Mouse (Mus musculus): Measurements from ENCODE around the gene Zfp428. TPM values are rescaled to one million over a fixed set of nuclear protein-coding genes. Genes with fewer than 3 reads are reported as not detected.

Gene Zfp428
- total and polyA plus RNA-seq, 3 experiments: 11.1 to 20.4 (median 15.1) TPM

- in situ Hi-C loops (cut with MboI; ENCODE audit: low pct_ligation_motif_present, low pct_unique_long_range_greater_than_20kb, low sequenced_read_pairs): no loop called here
- Histone ChIP-seq H3K4me3 (replicated peaks in 1 of 3; ENCODE audit: low read depth in 2 of 3, low read length in 2 of 3, poor library complexity in 1 of 3) (no peak overlapping the region), H3K4me1 (ENCODE audit: control insufficient read depth in 1 of 2, insufficient read depth in 2 of 2) (no peaks in the 10 kb centered on the region), H3K9ac (ENCODE audit: insufficient read depth, low read depth) (no peak overlapping the region), H3K4me2 (ENCODE audit: insufficient read depth, low read depth, poor library complexity, severe bottlenecking) (no peak overlapping the region), H3K27me3 (replicated peaks) (peaks cover 32% of the 10 kb centered on the region), H3K79me2 (replicated peaks; ENCODE audit: control insufficient read depth, extremely low read depth, insufficient read depth, poor library complexity, severe bottlenecking) (no peaks in the 10 kb centered on the region), H3K9me3 (replicated peaks; ENCODE audit: low read length) (peaks cover 22% of the 10 kb centered on the region), H3K36me3 (replicated peaks in 1 of 2; ENCODE audit: control insufficient read depth in 1 of 2, insufficient read depth in 1 of 2, low read length in 1 of 2) (no peaks in the 10 kb centered on the region), H3K27ac (ENCODE audit: insufficient read depth, low read depth) (no peak overlapping the region)
- dilution Hi-C loops (cut with MboI; ENCODE audit: extremely low pct_ligation_motif_present, extremely low pct_unique_long_range_greater_than_20kb, low sequenced_read_pairs): no loop called here
- peak; percentile 57 to 64 for TF ChIP-seq CTCF (conservative IDR thresholded peaks at IDR 0.05 in 1 of 2, IDR thresholded peaks at IDR 0.05 in 1 of 2; ENCODE audit: low read depth in 2 of 2, low read length in 2 of 2)
- TF ChIP-seq RAD21 (IDR thresholded peaks at IDR 0.05; ENCODE audit: low read depth, low read length): peak; percentile 2; the same call in 1 of the 2 replicates
- TF ChIP-seq POLR2AphosphoS2 (IDR thresholded peaks at IDR 0.05; ENCODE audit: low read depth, low read length): no peak
- TF ChIP-seq USF2 (conservative IDR thresholded peaks at IDR 0.05; ENCODE audit: low read depth, low read length): no peak
- TF ChIP-seq SMC3 (IDR thresholded peaks at IDR 0.05; ENCODE audit: low read depth, low read length): peak; percentile 23
- no peak for TF ChIP-seq TBP (conservative IDR thresholded peaks at IDR 0.05; ENCODE audit: low read depth, low read length)
- no peak for TF ChIP-seq USF1 (IDR thresholded peaks at IDR 0.05; ENCODE audit: low read depth, low read length)
- DNase-seq (ENCODE audit: extremely low read depth): no peak
Observed at GRCm38 (mm10) chr7:24469126-24469525, 37.7 kb upstream of the Zfp428 start.

DNA sequence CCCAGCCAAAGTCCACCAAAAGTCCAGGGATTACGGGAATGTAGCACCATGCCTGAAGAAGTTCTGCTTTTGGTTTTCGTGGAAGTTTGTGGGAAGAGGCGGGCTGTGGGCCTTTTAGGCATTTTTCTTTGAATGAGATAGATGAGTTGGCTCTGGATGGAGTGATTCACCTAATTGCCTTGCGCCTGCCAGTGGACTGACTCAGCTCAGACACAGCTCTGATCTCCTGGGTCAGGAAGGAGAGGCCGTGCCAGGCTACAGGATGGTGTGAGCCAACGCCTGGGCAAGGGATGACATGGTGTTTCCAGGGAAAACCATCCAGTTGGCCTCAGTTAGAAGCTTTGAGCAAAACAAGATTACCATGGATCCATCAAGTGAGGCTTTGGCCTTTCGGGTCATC lies 36.5 kb upstream of the Zfp428 start:
- peaks cover 22% of the 10 kb centered on the region for H3K27me3 ChIP-seq (replicated peaks)

DNA sequence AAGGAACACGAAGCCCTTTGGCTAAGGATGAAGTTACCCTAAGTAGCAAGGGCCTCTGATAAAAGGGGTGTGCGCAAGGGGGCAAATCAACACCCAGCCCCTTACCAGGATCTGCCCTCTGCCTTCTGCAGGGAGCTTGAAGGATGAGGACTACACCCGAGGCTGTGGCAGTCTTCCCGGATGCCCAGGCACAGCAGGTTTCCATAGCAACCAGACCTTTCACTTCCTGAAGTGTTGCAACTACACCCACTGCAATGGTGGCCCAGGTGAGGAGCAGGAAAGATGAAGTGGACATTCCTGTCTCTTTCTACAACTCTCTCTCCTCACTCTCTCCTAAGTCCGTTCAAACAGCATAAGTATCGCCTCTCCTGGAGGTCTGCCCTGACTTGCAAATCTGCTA lies 34.4 kb upstream of the Zfp428 start:
- Histone ChIP-seq H3K9ac (ENCODE audit: insufficient read depth, low read depth) (no peak overlapping the region), H3K27me3 (replicated peaks) (peaks cover 10% of the 10 kb centered on the region), H3K27ac (ENCODE audit: insufficient read depth, low read depth) (no peak overlapping the region), H3K4me2 (ENCODE audit: insufficient read depth, low read depth, poor library complexity, severe bottlenecking) (no peak overlapping the region), H3K79me2 (replicated peaks; ENCODE audit: control insufficient read depth, extremely low read depth, insufficient read depth, poor library complexity, severe bottlenecking) (no peaks in the 10 kb centered on the region), H3K9me3 (replicated peaks; ENCODE audit: low read length) (peaks cover 27% of the 10 kb centered on the region), H3K4me1 (ENCODE audit: control insufficient read depth in 1 of 2, insufficient read depth in 2 of 2) (no peaks in the 10 kb centered on the region), H3K4me3 (replicated peaks in 1 of 3; ENCODE audit: low read depth in 2 of 3, low read length in 2 of 3, poor library complexity in 1 of 3) (no peak overlapping the region), H3K36me3 (replicated peaks in 1 of 2; ENCODE audit: control insufficient read depth in 1 of 2, insufficient read depth in 1 of 2, low read length in 1 of 2) (no peaks in the 10 kb centered on the region)
- TF ChIP-seq RAD21 (IDR thresholded peaks at IDR 0.05; ENCODE audit: low read depth, low read length) (no peak), KAT2A (IDR thresholded peaks at IDR 0.05; ENCODE audit: insufficient replicate concordance, low read length) (no peak), POLR2AphosphoS2 (IDR thresholded peaks at IDR 0.05; ENCODE audit: low read depth, low read length) (no peak), IRF4 (IDR thresholded peaks at IDR 0.05; ENCODE audit: low read depth, low read length) (no peak), GABPA (IDR thresholded peaks at IDR 0.05; ENCODE audit: insufficient replicate concordance, low read depth, low read length) (no peak), BHLHE40 (IDR thresholded peaks at IDR 0.05; ENCODE audit: low read depth, low read length) (no peak), USF2 (conservative IDR thresholded peaks at IDR 0.05; ENCODE audit: low read depth, low read length) (no peak), JUN (IDR thresholded peaks at IDR 0.05; ENCODE audit: insufficient read depth, low read depth, low read length) (no peak), MEF2A (IDR thresholded peaks at IDR 0.05; ENCODE audit: borderline replicate concordance, low read depth, low read length) (no peak), CTCF (conservative IDR thresholded peaks at IDR 0.05 in 1 of 2, IDR thresholded peaks at IDR 0.05 in 1 of 2; ENCODE audit: low read depth in 2 of 2, low read length in 2 of 2) (no peak), ETS1 (conservative IDR thresholded peaks at IDR 0.05; ENCODE audit: low read depth, low read length) (no peak), USF1 (IDR thresholded peaks at IDR 0.05; ENCODE audit: low read depth, low read length) (no peak), RCOR1 (conservative IDR thresholded peaks at IDR 0.05; ENCODE audit: low read depth, low read length) (no peak), SIN3A (IDR thresholded peaks at IDR 0.05; ENCODE audit: low read length) (no peak), JUND (conservative IDR thresholded peaks at IDR 0.05; ENCODE audit: low read depth, low read length) (no peak), POLR2A (IDR thresholded peaks at IDR 0.05; ENCODE audit: low read depth, low read length) (no peak)
- in situ Hi-C loops (cut with MboI; ENCODE audit: low pct_ligation_motif_present, low pct_unique_long_range_greater_than_20kb, low sequenced_read_pairs): loop anchor here (10.0 kb wide), 1 partner anchor 182 kb away; no protein-coding TSS in a partner anchor
- no peak for DNase-seq (ENCODE audit: extremely low read depth)
- dilution Hi-C loops (cut with MboI; ENCODE audit: extremely low pct_ligation_motif_present, extremely low pct_unique_long_range_greater_than_20kb, low sequenced_read_pairs): no loop called here

More for the DNA sequence above, 36.5 kb upstream of the Zfp428 start:
- in situ Hi-C loops (cut with MboI; ENCODE audit: low pct_ligation_motif_present, low pct_unique_long_range_greater_than_20kb, low sequenced_read_pairs) (loop anchor here (10.0 kb wide), 1 partner anchor 184 kb away; no protein-coding TSS in a partner anchor), dilution Hi-C loops (cut with MboI; ENCODE audit: extremely low pct_ligation_motif_present, extremely low pct_unique_long_range_greater_than_20kb, low sequenced_read_pairs) (no loop called here)
- no peak overlapping the region for H3K27ac ChIP-seq (ENCODE audit: insufficient read depth, low read depth)
- H3K4me3 ChIP-seq (replicated peaks in 1 of 3; ENCODE audit: low read depth in 2 of 3, low read length in 2 of 3, poor library complexity in 1 of 3): no peak overlapping the region
- peaks cover 22% of the 10 kb centered on the region for H3K9me3 ChIP-seq (replicated peaks; ENCODE audit: low read length)
- no peaks in the 10 kb centered on the region for H3K4me1 ChIP-seq (ENCODE audit: control insufficient read depth in 1 of 2, insufficient read depth in 2 of 2)
- DNase-seq (ENCODE audit: extremely low read depth): no peak
- H3K36me3 ChIP-seq (replicated peaks in 1 of 2; ENCODE audit: control insufficient read depth in 1 of 2, insufficient read depth in 1 of 2, low read length in 1 of 2): no peaks in the 10 kb centered on the region
- no peak overlapping the region for H3K9ac ChIP-seq (ENCODE audit: insufficient read depth, low read depth)
- no peak overlapping the region for H3K4me2 ChIP-seq (ENCODE audit: insufficient read depth, low read depth, poor library complexity, severe bottlenecking)
- TF ChIP-seq CHD2 (IDR thresholded peaks at IDR 0.05; ENCODE audit: low read length): no peak
- TF ChIP-seq TBP (conservative IDR thresholded peaks at IDR 0.05; ENCODE audit: low read depth, low read length): no peak
- TF ChIP-seq PAX5 (IDR thresholded peaks at IDR 0.05; ENCODE audit: low read length): no peak
- no peak for TF ChIP-seq HCFC1 (IDR thresholded peaks at IDR 0.05; ENCODE audit: low read depth, low read length)
- TF ChIP-seq ZKSCAN1 (IDR thresholded peaks at IDR 0.05; ENCODE audit: borderline replicate concordance, low read depth, low read length): no peak
- no peak for TF ChIP-seq UBTF (IDR thresholded peaks at IDR 0.05; ENCODE audit: low read depth, low read length)
- TF ChIP-seq ETS1 (conservative IDR thresholded peaks at IDR 0.05; ENCODE audit: low read depth, low read length): no peak
- TF ChIP-seq IRF4 (IDR thresholded peaks at IDR 0.05; ENCODE audit: low read depth, low read length): no peak
- no peak for TF ChIP-seq USF1 (IDR thresholded peaks at IDR 0.05; ENCODE audit: low read depth, low read length)
- no peak for TF ChIP-seq NELFE (IDR thresholded peaks at IDR 0.05; ENCODE audit: low read depth, low read length)
- TF ChIP-seq SMC3 (IDR thresholded peaks at IDR 0.05; ENCODE audit: low read depth, low read length): no peak
- no peak for TF ChIP-seq MAFK (IDR thresholded peaks at IDR 0.05; ENCODE audit: insufficient replicate concordance, low read length)
- TF ChIP-seq CHD1 (IDR thresholded peaks at IDR 0.05; ENCODE audit: low read depth, low read length): no peak
- TF ChIP-seq MEF2A (IDR thresholded peaks at IDR 0.05; ENCODE audit: borderline replicate concordance, low read depth, low read length): no peak
- no peak for TF ChIP-seq MAX (IDR thresholded peaks at IDR 0.05; ENCODE audit: low read length)
- no peak for TF ChIP-seq ZC3H11A (IDR thresholded peaks at IDR 0.05; ENCODE audit: low read depth, low read length)
- no peaks in the 10 kb centered on the region for H3K79me2 ChIP-seq (replicated peaks; ENCODE audit: control insufficient read depth, extremely low read depth, insufficient read depth, poor library complexity, severe bottlenecking)
